Mouse (Mus musculus): Measurements from ENCODE around the gene Mrap. TPM values are rescaled to one million over a fixed set of nuclear protein-coding genes. Genes with fewer than 3 reads are reported as not detected.

Mrap gene
- polyA plus RNA-seq, 1 experiment from 2014 or later, result 0.25 TPM

DNA sequence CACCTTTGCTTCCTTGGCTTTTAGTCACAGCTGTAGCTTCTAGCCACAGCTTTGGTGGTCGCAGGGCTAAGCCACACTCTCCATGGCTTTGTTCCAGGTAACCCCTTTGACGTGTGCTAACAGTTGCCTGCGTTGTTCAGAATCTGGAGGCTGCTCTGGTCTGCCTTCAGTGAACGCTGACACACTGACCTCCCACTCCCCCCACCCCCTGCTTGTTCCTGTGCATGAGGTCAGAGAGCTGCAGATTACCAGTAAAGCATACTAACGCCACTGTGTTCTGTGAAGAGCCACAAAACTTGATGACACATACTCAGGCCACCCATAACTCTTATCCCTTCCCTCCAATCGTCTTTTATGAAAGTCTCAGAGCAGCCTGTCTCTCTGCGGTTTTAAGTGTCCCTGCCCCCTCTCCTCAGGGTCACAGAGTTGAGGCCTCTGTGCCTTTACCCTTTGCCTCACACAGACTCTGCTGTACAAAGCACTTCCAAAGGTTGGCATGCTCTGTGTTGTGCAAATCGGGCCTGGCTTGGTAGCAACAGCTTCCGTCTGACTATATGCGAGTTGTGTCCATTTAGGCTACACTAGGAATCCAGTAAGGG is 1.2 kb upstream of the Mrap start:
- H3K27me3 ChIP-seq (ENCODE audit: control insufficient read depth, insufficient read depth, low read depth, low read length), result no peaks in the 10 kb centered on the region
- no peak for ATAC-seq

DNA sequence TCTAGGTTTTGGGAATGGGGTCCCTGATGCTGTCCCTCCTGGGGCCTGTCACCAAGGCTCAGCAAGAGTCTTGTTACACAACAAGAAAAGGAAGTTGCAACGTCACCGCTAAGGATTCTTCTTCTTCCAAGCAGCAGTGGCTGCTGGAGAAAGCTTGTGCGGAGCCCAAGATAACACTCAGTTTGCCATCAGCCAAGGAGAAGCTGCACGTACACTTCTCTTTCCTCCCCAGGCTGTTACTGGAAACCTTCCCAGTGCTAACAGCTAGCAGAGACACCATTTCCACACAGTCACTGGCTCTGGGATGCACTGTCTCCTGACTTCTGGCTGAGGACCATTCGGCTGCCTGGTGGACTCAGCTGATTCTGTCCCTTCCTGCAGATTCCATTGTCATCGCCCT is 9.1 kb downstream of the Mrap start:
- no peak overlapping the region for H3K4me2 ChIP-seq (ENCODE audit: low read length)
- H3K9ac ChIP-seq (ENCODE audit: low read depth, low read length), result no peak overlapping the region
- H3K4me3 ChIP-seq (ENCODE audit: low read depth, low read length), result no peak overlapping the region
- H3K36me3 ChIP-seq (ENCODE audit: control insufficient read depth, insufficient read depth, low read length), result peaks cover 7% of the 10 kb centered on the region; the same call in 1 of the 2 replicates
- no peak for ATAC-seq
- H3K9me3 ChIP-seq (replicated peaks; ENCODE audit: control insufficient read depth, low read length, poor library complexity, severe bottlenecking), result no peaks in the 10 kb centered on the region
- whole genome bisulfite sequencing, result 86% methylated on average over 6 of the region's 6 CpGs
- H3K27ac ChIP-seq (ENCODE audit: low read length), result no peak overlapping the region
- H3K4me1 ChIP-seq (ENCODE audit: control insufficient read depth, insufficient read depth, low read length), result no peaks in the 10 kb centered on the region
- H3K27me3 ChIP-seq (ENCODE audit: control insufficient read depth, insufficient read depth, low read depth, low read length), result no peaks in the 10 kb centered on the region

More for the DNA sequence above, 1.2 kb upstream of the Mrap start:
- Histone ChIP-seq H3K4me3 (ENCODE audit: low read depth, low read length) (no peak overlapping the region), H3K27ac (ENCODE audit: low read length) (no peak overlapping the region), H3K4me1 (ENCODE audit: control insufficient read depth, insufficient read depth, low read length) (no peaks in the 10 kb centered on the region), H3K36me3 (ENCODE audit: control insufficient read depth, insufficient read depth, low read length) (no peaks in the 10 kb centered on the region), H3K9ac (ENCODE audit: low read depth, low read length) (no peak overlapping the region), H3K9me3 (replicated peaks; ENCODE audit: control insufficient read depth, low read length, poor library complexity, severe bottlenecking) (no peaks in the 10 kb centered on the region), H3K4me2 (ENCODE audit: low read length) (no peak overlapping the region)
- 71% methylated on average over 10 of the region's 10 CpGs for WGBS

DNA sequence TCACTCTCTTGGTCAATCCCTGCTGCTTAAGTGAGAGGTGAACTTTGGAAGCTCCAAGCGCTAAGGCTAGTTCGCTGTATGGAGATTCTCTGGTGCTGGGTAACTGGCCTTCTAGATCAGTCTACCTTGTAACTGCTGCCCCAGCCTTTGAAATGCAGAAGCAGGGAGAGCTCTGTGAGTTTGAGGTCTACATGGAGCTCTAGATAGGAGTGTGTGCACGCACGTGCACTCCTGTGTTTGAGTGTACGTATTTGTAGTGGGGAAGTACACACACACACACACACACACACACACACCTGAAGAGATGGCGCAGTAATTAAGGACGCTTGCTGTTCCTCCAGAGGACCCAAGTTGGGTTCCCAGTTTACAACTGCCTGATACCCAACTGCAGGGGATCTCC is 10.2 kb downstream of the Mrap start:
- H3K27ac ChIP-seq (ENCODE audit: low read length), result no peak overlapping the region
- no peaks in the 10 kb centered on the region for H3K4me1 ChIP-seq (ENCODE audit: control insufficient read depth, insufficient read depth, low read length)
- H3K9ac ChIP-seq (ENCODE audit: low read depth, low read length), result no peak overlapping the region
- 97% methylated on average over 7 of the region's 7 CpGs for WGBS
- no peak for ATAC-seq
- H3K4me2 ChIP-seq (ENCODE audit: low read length), result no peak overlapping the region
- H3K4me3 ChIP-seq (ENCODE audit: low read depth, low read length), result no peak overlapping the region
- H3K36me3 ChIP-seq (ENCODE audit: control insufficient read depth, insufficient read depth, low read length), result peaks cover 10% of the 10 kb centered on the region
- H3K9me3 ChIP-seq (replicated peaks; ENCODE audit: control insufficient read depth, low read length, poor library complexity, severe bottlenecking), result no peaks in the 10 kb centered on the region
- no peaks in the 10 kb centered on the region for H3K27me3 ChIP-seq (ENCODE audit: control insufficient read depth, insufficient read depth, low read depth, low read length)

DNA sequence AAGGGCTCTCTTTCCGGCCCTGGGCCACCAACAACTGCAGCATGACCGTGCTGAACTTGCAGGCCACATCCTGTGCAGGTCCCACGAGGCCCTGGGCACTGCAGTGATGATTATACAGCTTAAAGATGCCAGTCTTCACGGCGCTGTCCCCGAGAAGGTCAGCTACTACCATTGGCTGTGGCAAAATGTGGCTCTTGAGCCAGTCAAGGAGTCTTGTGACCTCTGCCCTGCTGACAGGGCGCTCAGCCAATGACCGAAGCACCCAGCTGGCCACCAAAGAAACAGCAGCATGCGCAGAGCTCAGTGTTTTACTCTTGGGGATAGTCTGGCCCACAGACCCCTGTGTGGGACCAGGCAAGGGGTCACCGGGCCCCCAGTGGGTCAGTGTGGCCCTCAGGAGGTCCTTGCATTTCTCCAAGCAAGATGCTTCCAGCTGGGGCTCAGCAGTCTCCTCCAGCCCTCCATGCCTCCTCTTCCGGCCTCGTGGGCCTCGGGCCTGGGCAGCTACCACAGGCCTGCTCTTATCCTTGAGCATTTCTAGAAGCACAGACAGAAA is 15.5 kb downstream of the Mrap start:
- Histone ChIP-seq H3K9me3 (replicated peaks; ENCODE audit: control insufficient read depth, low read length, poor library complexity, severe bottlenecking) (no peaks in the 10 kb centered on the region), H3K27me3 (ENCODE audit: control insufficient read depth, insufficient read depth, low read depth, low read length) (no peaks in the 10 kb centered on the region), H3K4me2 (ENCODE audit: low read length) (no peak overlapping the region), H3K4me1 (ENCODE audit: control insufficient read depth, insufficient read depth, low read length) (no peaks in the 10 kb centered on the region), H3K36me3 (ENCODE audit: control insufficient read depth, insufficient read depth, low read length) (peaks cover 28% of the 10 kb centered on the region), H3K27ac (ENCODE audit: low read length) (no peak overlapping the region), H3K4me3 (ENCODE audit: low read depth, low read length) (no peak overlapping the region), H3K9ac (ENCODE audit: low read depth, low read length) (no peak overlapping the region)
- ATAC-seq, result no peak
- 94% methylated on average over 13 of the region's 13 CpGs for WGBS

DNA sequence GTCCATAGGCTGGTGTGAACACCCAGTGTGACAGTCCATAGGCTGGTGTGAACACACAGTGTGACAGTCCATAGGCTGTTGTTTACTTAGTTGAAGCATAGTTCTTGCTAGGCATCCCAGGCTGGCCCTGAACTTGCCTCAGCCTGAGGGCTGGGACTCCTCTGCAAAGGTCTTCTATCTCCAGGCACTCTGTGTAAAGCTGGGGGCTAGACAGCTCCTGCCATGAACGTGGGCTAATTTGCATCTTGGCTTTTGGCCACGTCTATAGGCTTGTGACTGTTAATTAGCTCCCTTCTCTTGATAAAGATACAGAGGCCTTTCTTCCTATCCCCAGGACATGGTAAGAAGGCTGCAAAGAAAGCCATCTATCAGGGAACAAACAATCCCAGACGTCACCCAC is 21.3 kb downstream of the Mrap start:
- H3K4me3 ChIP-seq (ENCODE audit: low read depth, low read length), result no peak overlapping the region
- H3K4me2 ChIP-seq (ENCODE audit: low read length), result no peak overlapping the region
- peaks cover 22% of the 10 kb centered on the region for H3K36me3 ChIP-seq (ENCODE audit: control insufficient read depth, insufficient read depth, low read length)
- H3K9ac ChIP-seq (ENCODE audit: low read depth, low read length), result no peak overlapping the region
- H3K9me3 ChIP-seq (replicated peaks; ENCODE audit: control insufficient read depth, low read length, poor library complexity, severe bottlenecking), result no peaks in the 10 kb centered on the region
- no peak overlapping the region for H3K27ac ChIP-seq (ENCODE audit: low read length)
- no peaks in the 10 kb centered on the region for H3K4me1 ChIP-seq (ENCODE audit: control insufficient read depth, insufficient read depth, low read length)
- WGBS, result 48% methylated on average over 3 of the region's 3 CpGs
- ATAC-seq, result no peak
- H3K27me3 ChIP-seq (ENCODE audit: control insufficient read depth, insufficient read depth, low read depth, low read length), result no peaks in the 10 kb centered on the region

DNA sequence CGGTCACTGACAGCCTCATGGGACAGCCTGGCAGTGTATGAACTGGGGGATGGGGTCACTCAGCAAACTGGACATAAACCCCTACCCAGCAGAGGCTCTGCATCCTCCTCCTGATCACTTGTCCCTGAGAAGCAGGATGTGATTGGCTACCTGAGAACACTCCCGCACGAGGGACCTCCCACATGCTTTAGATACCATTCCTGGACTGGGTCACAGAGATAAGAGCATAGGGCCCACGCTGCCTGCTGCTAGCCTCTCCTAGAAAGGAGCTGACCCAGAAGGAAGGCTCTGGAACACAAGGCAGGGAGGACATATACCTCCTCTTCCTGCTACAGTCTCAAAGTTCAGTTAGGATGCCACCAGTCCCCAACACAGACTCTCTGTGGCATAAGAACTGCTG is 22.5 kb downstream of the Mrap start:
- no peak overlapping the region for H3K27ac ChIP-seq (ENCODE audit: low read length)
- no peak overlapping the region for H3K4me3 ChIP-seq (ENCODE audit: low read depth, low read length)
- no peaks in the 10 kb centered on the region for H3K9me3 ChIP-seq (replicated peaks; ENCODE audit: control insufficient read depth, low read length, poor library complexity, severe bottlenecking)
- H3K36me3 ChIP-seq (ENCODE audit: control insufficient read depth, insufficient read depth, low read length), result peaks cover 16% of the 10 kb centered on the region
- WGBS, result 88% methylated on average over 4 of the region's 4 CpGs
- no peak for ATAC-seq
- no peaks in the 10 kb centered on the region for H3K4me1 ChIP-seq (ENCODE audit: control insufficient read depth, insufficient read depth, low read length)
- no peak overlapping the region for H3K9ac ChIP-seq (ENCODE audit: low read depth, low read length)
- no peak overlapping the region for H3K4me2 ChIP-seq (ENCODE audit: low read length)
- no peaks in the 10 kb centered on the region for H3K27me3 ChIP-seq (ENCODE audit: control insufficient read depth, insufficient read depth, low read depth, low read length)

DNA sequence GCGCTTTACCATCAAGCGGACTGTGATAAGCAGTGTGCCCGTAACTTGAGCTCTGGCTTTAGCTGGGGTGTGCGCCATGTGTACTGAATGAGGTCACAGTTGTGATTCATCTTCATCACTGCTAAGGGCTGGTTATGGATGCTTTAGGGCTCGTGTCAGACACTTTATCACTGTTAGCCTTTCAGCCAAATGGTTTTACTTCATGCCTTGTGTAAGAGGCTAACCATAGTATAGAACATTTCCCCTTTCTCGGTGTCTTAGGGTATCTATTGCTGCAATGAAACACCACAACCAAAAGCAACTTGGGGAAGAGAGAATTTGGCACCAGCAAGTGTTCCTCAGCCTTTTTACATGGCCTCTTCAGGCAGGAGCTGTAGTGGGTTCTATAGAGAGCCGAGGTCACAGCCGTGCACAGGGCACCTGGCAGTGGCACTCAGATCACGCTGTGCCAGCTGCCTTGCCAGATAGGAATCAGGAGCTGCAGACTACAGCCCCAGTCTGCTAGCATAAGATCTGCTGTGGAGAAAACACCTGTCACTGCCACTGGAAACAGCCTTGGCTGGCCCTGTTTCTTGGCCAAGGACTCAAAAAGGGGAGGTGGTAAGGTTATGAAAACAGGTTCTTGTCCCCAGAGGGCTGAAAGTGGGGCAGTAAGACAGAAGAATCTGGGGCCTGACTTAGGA is 27.3 kb downstream of the Mrap start:
- Histone ChIP-seq H3K4me3 (ENCODE audit: low read depth, low read length) (no peak overlapping the region), H3K9ac (ENCODE audit: low read depth, low read length) (no peak overlapping the region), H3K36me3 (ENCODE audit: control insufficient read depth, insufficient read depth, low read length) (peaks cover 45% of the 10 kb centered on the region), H3K27me3 (ENCODE audit: control insufficient read depth, insufficient read depth, low read depth, low read length) (no peaks in the 10 kb centered on the region), H3K27ac (ENCODE audit: low read length) (no peak overlapping the region), H3K4me1 (ENCODE audit: control insufficient read depth, insufficient read depth, low read length) (no peaks in the 10 kb centered on the region), H3K9me3 (replicated peaks; ENCODE audit: control insufficient read depth, low read length, poor library complexity, severe bottlenecking) (no peaks in the 10 kb centered on the region), H3K4me2 (ENCODE audit: low read length) (no peak overlapping the region)
- 94% methylated on average over 9 of the region's 9 CpGs for WGBS
- no peak for ATAC-seq

DNA sequence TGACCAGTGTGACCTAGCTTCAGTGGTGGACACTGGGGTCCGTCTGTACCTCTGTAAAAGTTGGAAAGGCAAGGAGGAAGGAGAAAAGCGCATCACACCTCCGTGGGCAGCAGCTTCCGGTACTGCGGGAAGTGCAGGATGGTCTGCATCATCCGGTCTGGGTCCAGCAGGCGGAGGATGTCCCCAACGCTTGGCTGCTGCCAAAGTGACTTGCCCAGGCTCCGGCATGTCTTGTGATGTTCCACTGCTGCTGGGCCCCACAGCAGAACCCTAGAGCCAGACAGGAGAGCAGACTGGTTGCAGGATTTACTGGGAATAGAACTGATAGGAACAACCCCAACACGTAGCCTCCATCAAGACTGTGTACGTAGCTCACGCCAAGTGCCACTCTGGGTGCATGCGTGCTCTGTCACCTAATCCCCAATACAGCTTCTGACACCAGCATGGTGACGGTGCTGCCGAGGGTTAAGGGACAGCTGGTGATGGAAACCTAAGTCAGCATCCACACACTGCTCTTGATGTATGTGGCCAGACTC is 29.0 kb downstream of the Mrap start:
- Histone ChIP-seq H3K36me3 (ENCODE audit: control insufficient read depth, insufficient read depth, low read length) (peaks cover 45% of the 10 kb centered on the region), H3K9me3 (replicated peaks; ENCODE audit: control insufficient read depth, low read length, poor library complexity, severe bottlenecking) (no peaks in the 10 kb centered on the region), H3K4me3 (ENCODE audit: low read depth, low read length) (no peak overlapping the region), H3K27ac (ENCODE audit: low read length) (no peak overlapping the region), H3K4me1 (ENCODE audit: control insufficient read depth, insufficient read depth, low read length) (no peaks in the 10 kb centered on the region), H3K4me2 (ENCODE audit: low read length) (no peak overlapping the region), H3K27me3 (ENCODE audit: control insufficient read depth, insufficient read depth, low read depth, low read length) (no peaks in the 10 kb centered on the region), H3K9ac (ENCODE audit: low read depth, low read length) (no peak overlapping the region)
- 96% methylated on average over 15 of the region's 15 CpGs for WGBS
- no peak for ATAC-seq

DNA sequence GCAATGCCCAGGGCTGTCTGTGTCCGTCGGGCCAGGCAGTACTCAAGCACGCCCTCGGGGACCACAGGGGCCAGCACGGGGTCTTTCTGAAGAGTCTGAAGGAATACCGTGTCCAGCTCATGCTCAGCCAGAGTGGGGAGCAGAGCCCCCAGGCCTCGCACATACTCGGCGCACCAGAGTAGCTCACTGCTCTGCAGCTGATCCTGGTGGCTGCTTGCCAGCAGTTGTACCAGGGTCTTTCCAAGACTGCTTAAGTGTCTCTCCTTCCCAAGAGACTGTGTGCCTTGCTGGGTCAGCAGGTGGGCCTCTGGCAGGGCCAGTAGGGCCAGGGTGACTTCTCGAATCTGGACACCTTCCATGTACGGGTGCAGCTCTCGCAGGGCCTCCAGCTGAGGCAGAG is 36.2 kb downstream of the Mrap start:
- ATAC-seq, result no peak
- Histone ChIP-seq H3K9me3 (replicated peaks; ENCODE audit: control insufficient read depth, low read length, poor library complexity, severe bottlenecking) (no peaks in the 10 kb centered on the region), H3K4me1 (ENCODE audit: control insufficient read depth, insufficient read depth, low read length) (no peaks in the 10 kb centered on the region), H3K4me3 (ENCODE audit: low read depth, low read length) (no peak overlapping the region), H3K4me2 (ENCODE audit: low read length) (no peak overlapping the region), H3K9ac (ENCODE audit: low read depth, low read length) (no peak overlapping the region), H3K27me3 (ENCODE audit: control insufficient read depth, insufficient read depth, low read depth, low read length) (no peaks in the 10 kb centered on the region), H3K27ac (ENCODE audit: low read length) (no peak overlapping the region), H3K36me3 (ENCODE audit: control insufficient read depth, insufficient read depth, low read length) (peaks cover 39% of the 10 kb centered on the region)
- WGBS, result 99% methylated on average over 12 of the region's 12 CpGs

All from midbrain, embryonic 16.5 days (tissue).